Mouse (Mus musculus): ENCODE results near the gene Hmg20b. TPM values are rescaled to one million over a fixed set of nuclear protein-coding genes. Genes with fewer than 3 reads are reported as not detected.

Hmg20b gene
- total RNA-seq, 2 experiments from 2014 or later, result 9.2 to 30.2 TPM

- no peak for ATAC-seq (replicated peaks; ENCODE audit: low FRiP score, poor library complexity, severe bottlenecking)
Observed at GRCm38 (mm10) chr10:81379809-81380378, 29.6 kb upstream of the Hmg20b start.

GRCm38 (mm10) chr10:81379183-81379553 lies 28.9 kb upstream of the Hmg20b start:
- ATAC-seq (replicated peaks; ENCODE audit: low FRiP score, poor library complexity, severe bottlenecking), result no peak

- peak; percentile 61 for ATAC-seq (replicated peaks; ENCODE audit: low FRiP score, poor library complexity, severe bottlenecking)
Observed at GRCm38 (mm10) chr10:81378553-81379182, 28.4 kb upstream of the Hmg20b start.

GRCm38 (mm10) chr10:81377793-81378552 lies 27.7 kb upstream of the Hmg20b start, which contains the start of gene Fzr1:
TSS of gene Fzr1 (minus strand) at chr10:81378516.
- no peak for ATAC-seq (replicated peaks; ENCODE audit: low FRiP score, poor library complexity, severe bottlenecking)

GRCm38 (mm10) chr10:81377362-81377664 lies 27.0 kb upstream of the Hmg20b start:
- ATAC-seq (replicated peaks; ENCODE audit: low FRiP score, poor library complexity, severe bottlenecking), result no peak

- ATAC-seq (replicated peaks; ENCODE audit: low FRiP score, poor library complexity, severe bottlenecking), result peak; percentile 18
Observed at GRCm38 (mm10) chr10:81376561-81377361, 26.5 kb upstream of the Hmg20b start.

GRCm38 (mm10) chr10:81375322-81375721 lies 25.0 kb upstream of the Hmg20b start:
- ATAC-seq (replicated peaks; ENCODE audit: low FRiP score, poor library complexity, severe bottlenecking), result no peak

GRCm38 (mm10) chr10:81367207-81367495 lies 16.9 kb upstream of the Hmg20b start:
- no peak for ATAC-seq (replicated peaks; ENCODE audit: low FRiP score, poor library complexity, severe bottlenecking)

GRCm38 (mm10) chr10:81366477-81367206 lies 16.4 kb upstream of the Hmg20b start:
- ATAC-seq (replicated peaks; ENCODE audit: low FRiP score, poor library complexity, severe bottlenecking), result 0 out of 2 replicates have a peak, but pooled peaks have one; percentile 0

- ATAC-seq (replicated peaks; ENCODE audit: low FRiP score, poor library complexity, severe bottlenecking), result peak; percentile 2; the same call in 1 of the 2 replicates
Observed at GRCm38 (mm10) chr10:81365672-81366476, 15.6 kb upstream of the Hmg20b start, which contains the start of gene 4930404N11Rik. TSS of gene 4930404N11Rik (minus strand) at chr10:81365816.

GRCm38 (mm10) chr10:81365073-81365472 lies 14.8 kb upstream of the Hmg20b start:
- peak; percentile 2; the same call in 1 of the 2 replicates for ATAC-seq (replicated peaks; ENCODE audit: low FRiP score, poor library complexity, severe bottlenecking)

GRCm38 (mm10) chr10:81364666-81365065 lies 14.4 kb upstream of the Hmg20b start:
- ATAC-seq (replicated peaks; ENCODE audit: low FRiP score, poor library complexity, severe bottlenecking), result no peak

- ATAC-seq (replicated peaks; ENCODE audit: low FRiP score, poor library complexity, severe bottlenecking), result no peak
Observed at GRCm38 (mm10) chr10:81363436-81364346, 13.4 kb upstream of the Hmg20b start.

GRCm38 (mm10) chr10:81362336-81362949 lies 12.2 kb upstream of the Hmg20b start:
- ATAC-seq (replicated peaks; ENCODE audit: low FRiP score, poor library complexity, severe bottlenecking), result peak; percentile 60

GRCm38 (mm10) chr10:81360721-81361120 lies 10.4 kb upstream of the Hmg20b start:
- ATAC-seq (replicated peaks; ENCODE audit: low FRiP score, poor library complexity, severe bottlenecking), result no peak

GRCm38 (mm10) chr10:81358841-81359240 lies 8.6 kb upstream of the Hmg20b start:
- ATAC-seq (replicated peaks; ENCODE audit: low FRiP score, poor library complexity, severe bottlenecking), result no peak

- ATAC-seq (replicated peaks; ENCODE audit: low FRiP score, poor library complexity, severe bottlenecking), result no peak
Observed at GRCm38 (mm10) chr10:81358209-81358608, 7.9 kb upstream of the Hmg20b start.

Data from erythroblast, adult 5-6 weeks (primary cell).